Mouse (Mus musculus) intestine, postnatal 0 days (tissue): Measurements from ENCODE around the gene C2. TPM values are rescaled to one million over a fixed set of nuclear protein-coding genes. Genes with fewer than 3 reads are reported as not detected.

Experiments used
- ATAC-seq: fragments of 200-750 bp; cut with Nextera tagmentation; 2 replicates; pipeline ENCODE4 v1.8.0; 2017; ENCODE audit warnings: mild to moderate bottlenecking, moderate TSS enrichment, moderate library complexity
- H3K27ac ChIP-seq: fragments of 300-500 bp; sonication (generic); 2 replicates; pipeline ENCODE4 v1.5.1; 2014; ENCODE audit warnings: mild to moderate bottlenecking, low read depth, low read length, moderate library complexity
- H3K27me3 ChIP-seq: fragments of 300-500 bp; sonication (generic); replicated peaks from 2 replicates; pipeline ENCODE4 v1.6.1; 2014; ENCODE audit warnings: low read length, mixed read lengths; ENCODE audit not compliant: control insufficient read depth, insufficient read depth
- H3K36me3 ChIP-seq: fragments of 300-500 bp; sonication (generic); 2 replicates; pipeline ENCODE4 v1.6.1; 2014; ENCODE audit warnings: mild to moderate bottlenecking, moderate library complexity; ENCODE audit not compliant: control insufficient read depth, insufficient read depth
- H3K4me1 ChIP-seq: fragments of 300-500 bp; sonication (generic); replicated peaks from 2 replicates; pipeline ENCODE4 v1.6.1; 2014; ENCODE audit warnings: antibody characterized with exemption, low read length, mixed read lengths; ENCODE audit not compliant: control insufficient read depth, insufficient read depth
- H3K4me2 ChIP-seq: fragments of 300-500 bp; sonication (generic); replicated peaks from 2 replicates; pipeline ENCODE4 v1.6.1; 2014; ENCODE audit warnings: low read depth, mild to moderate bottlenecking, moderate library complexity
- H3K4me3 ChIP-seq: fragments of 300-500 bp; sonication (generic); 2 replicates; pipeline ENCODE4 v1.5.1; 2014; ENCODE audit warnings: low read depth, low read length
- H3K9ac ChIP-seq: fragments of 300-500 bp; sonication (generic); 2 replicates; pipeline ENCODE4 v1.6.1; 2014; ENCODE audit warnings: mild to moderate bottlenecking, low read depth, low read length
- H3K9me3 ChIP-seq: fragments of 300-500 bp; sonication (generic); 2 replicates; pipeline ENCODE4 v1.6.1; 2016; ENCODE audit warnings: mixed run types; ENCODE audit not compliant: control insufficient read depth
- CTCF ChIP-seq: sonication (generic); IDR thresholded peaks from 2 replicates; pipeline ENCODE4 v1.5.1; 2016; ENCODE audit warnings: low read depth, mild to moderate bottlenecking, control low read depth, antibody characterized with exemption, moderate library complexity
- WGBS: fragments of 180-500 bp; shearing (Covaris S2); extraction: QIAGEN DNeasy Blood & Tissue Kit; methylation state at CpG from one replicate; pipeline ENCODE4 v1.1.7; 2014; 5-methylcytosine and 5-hydroxymethylcytosine counted together
- polyA plus RNA-seq: library from polyadenylated mRNA; unstranded; fragments of >200 nt; fragmentation: Nextera tagmentation; extraction: Ambion mirVana; gene quantifications from 2 replicates; pipeline ENCODE4 v1.2.1, GENCODE M21; 2015

The C2 gene
- 60.3 and 66.2 TPM in 2 replicates for polyA plus RNA-seq

GRCm38 (mm10) chr17:34898160-34898586 is at the start of gene C2, which contains the start of gene Ehmt2:
Gene C2 (minus strand): TSS chr17:34898265.
Gene Ehmt2 (plus strand): TSS chr17:34898469.
- peak within 1 kb of the TSS; percentile 95 for H3K4me3 ChIP-seq
- H3K4me2 ChIP-seq: peak within 1 kb of the TSS; percentile 84
- under 1% methylated on average over 32 of the region's 44 CpGs for WGBS
- H3K36me3 ChIP-seq: peaks cover 11% of the 10 kb centered on the region
- no peaks in the 10 kb centered on the region for H3K4me1 ChIP-seq
- peak; percentile 45 for ATAC-seq
- no peaks in the 10 kb centered on the region for H3K9me3 ChIP-seq
- peak within 1 kb of the TSS; percentile 93 for H3K9ac ChIP-seq
- no peak for TF ChIP-seq CTCF
- no peaks in the 10 kb centered on the region for H3K27me3 ChIP-seq
- peak within 1 kb of the TSS; percentile 95 for H3K27ac ChIP-seq

DNA sequence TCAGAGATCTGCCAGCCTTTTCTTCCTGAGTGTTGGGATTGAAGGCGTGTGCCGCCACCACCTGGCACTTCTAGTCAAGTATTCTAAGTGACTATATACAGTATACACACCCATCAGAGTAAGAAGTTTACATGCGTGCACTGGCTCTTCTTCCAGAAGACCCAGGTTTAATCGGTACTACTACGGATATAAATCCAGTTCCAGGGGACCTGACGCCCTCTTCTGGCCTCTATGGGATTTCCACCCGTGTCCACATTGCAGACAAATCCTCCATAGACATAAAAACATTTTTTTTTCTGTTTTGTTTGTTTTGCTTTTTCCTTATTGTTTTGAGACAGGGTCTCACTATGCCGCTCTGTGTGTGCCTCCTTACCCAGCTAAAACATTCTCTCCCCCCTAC is 49.5 kb upstream of the C2 start:
- Histone ChIP-seq H3K36me3 (0 out of 2 replicates have a peak, but pooled peaks cover 6% of the 10 kb centered on the region), H3K4me3 (no peak overlapping the region), H3K27me3 (no peaks in the 10 kb centered on the region), H3K27ac (no peak overlapping the region), H3K9me3 (no peaks in the 10 kb centered on the region), H3K4me2 (no peak overlapping the region), H3K9ac (no peak overlapping the region), H3K4me1 (peaks cover 3% of the 10 kb centered on the region)
- no peak for ATAC-seq
- 13% methylated on average over 8 of the region's 8 CpGs for WGBS
- peak; percentile 75 for TF ChIP-seq CTCF

DNA sequence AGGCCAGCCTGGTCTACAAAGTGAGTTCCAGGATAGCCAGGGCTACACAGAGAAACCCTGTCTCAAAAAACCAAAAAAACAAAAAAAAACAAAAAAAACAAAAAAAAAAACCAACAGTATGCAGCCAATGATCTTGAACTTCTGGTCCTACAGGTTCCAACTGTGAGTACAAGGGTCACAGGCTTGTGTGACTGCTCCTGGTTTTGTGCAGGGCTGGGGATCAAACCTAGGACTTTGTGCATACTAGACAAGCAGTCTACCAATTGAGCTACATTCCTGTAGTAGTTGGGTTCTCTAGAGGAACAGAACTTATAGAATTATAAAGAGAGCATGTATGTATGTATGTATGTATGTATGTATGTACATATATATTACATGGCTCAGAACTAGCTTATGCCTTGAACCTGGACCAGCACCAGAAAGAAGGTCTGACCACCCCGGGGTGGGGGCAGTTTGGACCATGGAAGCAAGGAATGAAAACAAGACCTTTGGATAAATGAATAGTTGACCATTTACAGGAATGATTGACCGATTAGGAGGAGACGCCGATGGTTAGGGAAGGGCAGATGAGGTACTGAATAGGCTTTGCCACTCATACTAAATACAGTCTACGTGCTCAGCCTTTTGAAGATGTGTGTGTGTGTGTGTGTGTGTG is 48.5 kb upstream of the C2 start:
- Histone ChIP-seq H3K9me3 (no peaks in the 10 kb centered on the region), H3K9ac (no peak overlapping the region), H3K27me3 (no peaks in the 10 kb centered on the region), H3K4me3 (no peak overlapping the region), H3K4me1 (peaks cover 6% of the 10 kb centered on the region), H3K27ac (no peak overlapping the region), H3K36me3 (0 out of 2 replicates have a peak, but pooled peaks cover 6% of the 10 kb centered on the region), H3K4me2 (no peak overlapping the region)
- 76% methylated on average over 5 of the region's 5 CpGs for WGBS
- no peak for ATAC-seq
- no peak for TF ChIP-seq CTCF

DNA sequence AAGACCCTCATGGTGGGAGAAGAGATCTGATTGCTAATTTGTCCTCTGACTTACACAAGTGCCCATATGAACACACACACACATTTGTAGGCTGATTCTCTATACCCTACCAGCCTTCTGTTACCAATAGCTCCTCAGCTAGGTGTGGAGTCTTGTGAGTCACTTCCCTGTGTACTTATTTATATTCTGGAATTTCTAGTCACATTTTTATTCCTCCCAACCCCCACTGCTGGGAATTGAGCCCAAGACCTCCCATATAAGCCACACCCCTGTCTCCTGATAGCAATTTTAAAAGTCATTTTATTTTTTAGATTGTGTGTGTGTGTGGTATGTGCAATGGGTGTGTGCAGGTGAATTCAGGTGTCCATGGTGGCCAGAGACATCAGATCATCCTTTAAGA is 46.3 kb upstream of the C2 start:
- no peak for TF ChIP-seq CTCF
- no peak overlapping the region for H3K9ac ChIP-seq
- no peak for ATAC-seq
- H3K27ac ChIP-seq: peak overlapping the region; percentile 82
- H3K4me1 ChIP-seq: peaks cover 7% of the 10 kb centered on the region; the same call in 1 of the 2 replicates
- no peaks in the 10 kb centered on the region for H3K27me3 ChIP-seq
- H3K4me2 ChIP-seq: no peak overlapping the region
- H3K36me3 ChIP-seq: 0 out of 2 replicates have a peak, but pooled peaks cover under 1% of the 10 kb centered on the region
- no peak overlapping the region for H3K4me3 ChIP-seq
- no peaks in the 10 kb centered on the region for H3K9me3 ChIP-seq

DNA sequence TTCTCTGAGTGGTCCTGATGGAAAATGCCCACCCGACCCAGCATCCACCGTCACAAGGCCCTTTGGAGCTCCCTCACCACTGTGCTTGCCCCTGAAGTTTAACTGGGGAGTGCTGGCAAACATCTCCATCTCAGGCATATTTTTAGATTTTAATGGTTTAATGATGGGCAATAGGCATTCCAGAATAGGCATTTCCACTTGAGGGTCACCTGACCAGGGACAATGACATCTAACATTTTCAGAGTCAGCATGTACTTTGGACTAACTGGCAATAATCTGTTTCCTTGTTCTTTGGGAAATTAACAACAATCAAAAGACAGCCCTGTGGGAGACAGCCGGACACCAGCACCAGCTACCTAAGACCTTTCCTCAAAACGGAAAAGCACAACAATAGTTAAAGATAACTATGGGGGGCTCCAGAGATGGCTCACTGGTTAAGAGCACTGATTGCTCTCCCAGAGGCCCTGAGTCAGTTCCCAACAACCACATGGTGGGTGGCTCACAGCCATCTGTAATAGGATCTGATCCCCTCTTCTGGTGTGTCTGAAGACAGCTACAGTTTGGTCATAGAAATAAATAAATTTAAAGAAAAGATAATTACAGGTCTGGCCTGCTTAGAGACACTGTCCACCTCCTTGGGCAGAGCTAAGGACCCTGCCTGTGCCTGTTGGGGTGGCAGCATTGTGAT is 45.2 kb upstream of the C2 start:
- 30% methylated on average over 4 of the region's 4 CpGs for WGBS
- H3K27ac ChIP-seq: peak overlapping the region; percentile 82
- no peaks in the 10 kb centered on the region for H3K27me3 ChIP-seq
- no peak overlapping the region for H3K4me3 ChIP-seq
- no peaks in the 10 kb centered on the region for H3K9me3 ChIP-seq
- no peaks in the 10 kb centered on the region for H3K36me3 ChIP-seq
- no peak for TF ChIP-seq CTCF
- ATAC-seq: peak; percentile 62
- peak overlapping the region; percentile 32; the same call in 1 of the 2 replicates for H3K4me2 ChIP-seq
- no peak overlapping the region for H3K9ac ChIP-seq
- peaks cover 7% of the 10 kb centered on the region; the same call in 1 of the 2 replicates for H3K4me1 ChIP-seq

DNA sequence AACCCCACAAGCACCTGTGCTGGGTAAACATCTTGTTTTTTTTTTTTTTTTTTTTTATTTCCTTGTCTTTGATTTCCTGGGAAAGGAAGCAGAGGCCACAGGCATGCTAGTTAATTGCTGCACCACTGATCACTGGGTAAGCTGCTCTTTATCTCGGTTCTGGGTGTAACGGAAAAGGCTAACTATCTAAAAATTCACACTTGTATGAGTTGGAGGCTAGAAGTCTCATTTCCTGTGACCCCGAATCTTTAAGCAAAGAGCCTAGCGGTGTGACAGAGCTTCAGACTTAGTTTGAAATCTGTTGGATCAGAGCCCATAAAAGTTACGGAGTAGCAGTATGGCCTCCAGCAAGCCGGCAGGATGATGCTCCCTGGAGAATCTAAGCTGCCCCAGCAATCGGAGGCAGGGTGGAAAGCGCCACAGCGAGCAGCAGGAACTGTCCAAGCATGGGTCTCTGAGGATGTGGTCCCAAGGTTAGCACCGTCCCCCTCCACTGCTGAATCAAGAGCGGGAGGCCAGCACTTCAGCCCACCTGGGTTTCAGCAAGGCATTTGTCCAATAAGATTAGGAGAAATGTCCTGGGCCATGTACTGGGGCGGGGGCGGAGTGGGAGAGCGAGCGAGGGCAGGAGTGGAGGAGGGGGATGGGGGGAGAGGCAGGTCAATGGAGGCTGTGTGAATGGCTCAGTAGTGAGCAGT is 43.4 kb upstream of the C2 start:
- H3K4me1 ChIP-seq: peaks cover 7% of the 10 kb centered on the region; the same call in 1 of the 2 replicates
- no peak for TF ChIP-seq CTCF
- 13% methylated on average over 15 of the region's 15 CpGs for WGBS
- H3K4me3 ChIP-seq: peak overlapping the region; percentile 16
- no peaks in the 10 kb centered on the region for H3K9me3 ChIP-seq
- no peak for ATAC-seq
- H3K4me2 ChIP-seq: peak overlapping the region; percentile 60
- no peaks in the 10 kb centered on the region for H3K27me3 ChIP-seq
- peak overlapping the region; percentile 50 for H3K27ac ChIP-seq
- no peaks in the 10 kb centered on the region for H3K36me3 ChIP-seq
- no peak overlapping the region for H3K9ac ChIP-seq
